14 mouse cellular contexts compared by ENCODE assay signal in the genomic region with DNA sequence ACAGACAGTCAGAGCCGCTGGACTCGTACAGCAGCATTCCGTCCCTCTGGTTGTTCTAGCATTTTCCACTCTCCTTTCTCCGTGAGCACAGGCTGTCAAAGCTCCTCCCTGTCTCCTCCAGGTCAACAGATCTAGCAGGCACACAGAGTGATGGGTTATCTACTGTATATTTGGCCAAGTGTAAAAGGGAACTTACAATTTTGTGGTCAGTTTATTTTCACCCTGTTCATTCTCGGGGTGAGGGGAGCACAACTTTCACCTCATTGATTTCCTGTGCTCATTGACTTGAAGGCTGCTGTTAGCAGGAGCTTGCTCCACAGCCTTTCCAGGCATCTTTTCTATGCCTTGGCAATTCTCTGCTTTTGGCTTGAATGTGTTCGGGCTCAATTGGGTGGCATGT.
"Had no signal": no experiment of that assay in that cellular context is flagged by ENCODE, and none has a peak within 500 bp of the region (broad histone marks: within the 10 kb centered on the region; RNA-seq: fewer than 3 reads in every experiment).

No protein-coding gene starts in this region.

- H3K27ac ChIP-seq: kidney, postnatal 0 days; limb, embryonic 15.5 days; liver, embryonic 13.5 days; lung, embryonic 15.5 days; midbrain, embryonic 10.5 days; midbrain, embryonic 15.5 days had no signal

- ATAC-seq: liver, postnatal 0 days; midbrain, embryonic 15.5 days had no signal

- H3K9ac ChIP-seq: limb, embryonic 15.5 days; liver, embryonic 13.5 days; liver, postnatal 0 days; lung, embryonic 15.5 days; midbrain, embryonic 15.5 days had no signal

- H3K4me2 ChIP-seq: limb, embryonic 15.5 days; liver, embryonic 13.5 days; lung, embryonic 15.5 days; midbrain, embryonic 15.5 days had no signal

- DNase-seq: kidney, adult 11 months; kidney, adult 9 months; kidney, postnatal 36 days; layer of hippocampus, adult 9-11 months; layer of hippocampus, postnatal 36 days; liver, embryonic 13.5 days; liver, postnatal 0 days; thymus, adult 18-20 months; thymus, postnatal 14 days had no signal

- H3K4me1 ChIP-seq: liver, embryonic 13.5 days; lung, embryonic 15.5 days had no signal

- H3K27me3 ChIP-seq: limb, embryonic 15.5 days; liver, embryonic 13.5 days; lung, embryonic 15.5 days; midbrain, embryonic 15.5 days had no signal

- H3K9me3 ChIP-seq: limb, embryonic 15.5 days; liver, embryonic 13.5 days; lung, embryonic 15.5 days; midbrain, embryonic 10.5 days; midbrain, embryonic 15.5 days had no signal

- H3K4me3 ChIP-seq: limb, embryonic 15.5 days; liver, embryonic 13.5 days; lung, embryonic 15.5 days; midbrain, embryonic 10.5 days; midbrain, embryonic 15.5 days had no signal

- H3K36me3 ChIP-seq: limb, embryonic 15.5 days; liver, embryonic 13.5 days; lung, embryonic 15.5 days; midbrain, embryonic 10.5 days; midbrain, embryonic 15.5 days had no signal
